Comparison of ENCODE assay signal across 23 mouse cellular contexts in the genomic region with DNA sequence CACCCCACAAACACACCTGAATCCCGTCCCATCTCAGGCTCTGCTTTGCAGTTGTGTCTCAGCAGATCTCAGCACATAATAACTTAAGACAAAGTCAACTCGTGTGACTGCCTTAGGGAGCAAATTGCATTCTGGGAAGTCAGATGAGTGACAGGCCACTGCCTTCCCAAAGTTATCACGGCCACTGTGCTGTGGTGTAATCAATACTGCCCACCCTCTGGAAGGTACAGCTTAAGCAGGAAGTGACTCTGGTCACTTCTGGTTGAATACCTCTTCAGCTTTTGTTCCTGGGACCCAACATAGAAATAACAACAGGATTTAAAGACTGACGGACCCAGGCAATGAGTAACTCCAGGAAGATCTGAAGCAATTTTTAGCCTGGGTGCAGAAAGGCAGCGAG. TPM values are rescaled to one million over a fixed set of nuclear protein-coding genes. Genes with fewer than 3 reads are reported as not detected.
DNase-seq lines count a peak whose midpoint lies in the region; ATAC-seq and TF ChIP-seq lines count a peak whose summit lies in the region.
"Had no signal": no experiment of that assay in that cellular context is flagged by ENCODE, and none has a peak within 500 bp of the region (broad histone marks: within the 10 kb centered on the region; RNA-seq: fewer than 3 reads in every experiment).

No protein-coding gene starts in this region.

- peak; percentile 65 for ATAC-seq in G1E (ENCODE audit: extremely low read depth, insufficient number of reproducible peaks, low FRiP score, poor library complexity, severe bottlenecking)
- peak; percentile 32; the same call in 1 of the 2 replicates for ATAC-seq in liver, embryonic 15.5 days (ENCODE audit: insufficient read depth)
- ATAC-seq: forebrain, embryonic 15.5 days; intestine, postnatal 0 days; lung, postnatal 0 days; midbrain, embryonic 15.5 days had no signal

- peak overlapping the region; percentile 51 for H3K4me2 ChIP-seq in liver, embryonic 15.5 days
- H3K4me2 ChIP-seq: forebrain, embryonic 15.5 days; hindbrain, embryonic 14.5 days; limb, embryonic 12.5 days; midbrain, embryonic 15.5 days; neural tube, embryonic 13.5 days had no signal

- peak overlapping the region; percentile 62; the same call in 1 of the 2 replicates for H3K27ac ChIP-seq in heart, embryonic 10.5 days
- H3K27ac ChIP-seq in liver, embryonic 15.5 days (replicated peaks), result peak overlapping the region; percentile 88
- H3K27ac ChIP-seq: forebrain, embryonic 15.5 days; hindbrain, embryonic 14.5 days; limb, embryonic 12.5 days; midbrain, embryonic 15.5 days; neural tube, embryonic 13.5 days had no signal

- no peak overlapping the region for H3K4me3 ChIP-seq in heart, embryonic 10.5 days
- H3K4me3 ChIP-seq in G1E (ENCODE audit: low read depth, low read length), result peak overlapping the region; percentile 59; the same call in 1 of the 2 replicates
- no peak overlapping the region for H3K4me3 ChIP-seq in liver, embryonic 15.5 days (replicated peaks)
- H3K4me3 ChIP-seq: forebrain, embryonic 15.5 days; limb, embryonic 12.5 days; midbrain, embryonic 15.5 days; neural tube, embryonic 13.5 days had no signal

- intact Hi-C loops in heart, postnatal 10 days (cut with DNase I), result no loop called here

- TF ChIP-seq CTCF in G1E (IDR thresholded peaks at IDR 0.05; ENCODE audit: low read depth, low read length), result no peak

- peak overlapping the region; percentile 30 for H3K9ac ChIP-seq in liver, embryonic 15.5 days
- H3K9ac ChIP-seq: forebrain, embryonic 15.5 days; hindbrain, embryonic 14.5 days; limb, embryonic 12.5 days; midbrain, embryonic 15.5 days; neural tube, embryonic 13.5 days had no signal

- H3K4me1 ChIP-seq in heart, embryonic 10.5 days, result peaks cover 9% of the 10 kb centered on the region
- H3K4me1 ChIP-seq in G1E (ENCODE audit: insufficient read depth, low read depth, low read length), result peaks cover 78% of the 10 kb centered on the region
- peaks cover 68% of the 10 kb centered on the region for H3K4me1 ChIP-seq in liver, embryonic 15.5 days (replicated peaks)
- H3K4me1 ChIP-seq: forebrain, embryonic 15.5 days; midbrain, embryonic 15.5 days had no signal

- DNase-seq in heart, embryonic 10.5 days (ENCODE audit: low spot score), result peak; percentile 75
- no peak for DNase-seq in heart, postnatal 10 days
- DNase-seq in G1E (ENCODE audit: low spot score) (no peak), liver (peak; percentile 59)
- no peak for DNase-seq in gastrocnemius, postnatal 10 days
- no peak for DNase-seq in embryo, embryonic 9.5 days (ENCODE audit: extremely low spot score)
- DNase-seq: adrenal gland, postnatal 25 days; cerebellum, adult 11-12 months; cerebellum, adult 9-11 months; embryo, embryonic 11 days; kidney, postnatal 14 days; lung, adult 18-20 months; lung, postnatal 4 days; right cerebral cortex, postnatal 4 days had no signal

- H3K27me3 ChIP-seq in heart, embryonic 10.5 days (ENCODE audit: insufficient read depth, poor library complexity, severe bottlenecking), result peaks cover 25% of the 10 kb centered on the region
- H3K27me3 ChIP-seq in G1E (ENCODE audit: insufficient read depth, low read length), result no peaks in the 10 kb centered on the region
- peaks cover 4% of the 10 kb centered on the region; the same call in 1 of the 2 replicates for H3K27me3 ChIP-seq in liver, embryonic 15.5 days
- H3K27me3 ChIP-seq: forebrain, embryonic 15.5 days; midbrain, embryonic 15.5 days had no signal

- H3K36me3 ChIP-seq in heart, embryonic 10.5 days, result no peaks in the 10 kb centered on the region
- peaks cover 15% of the 10 kb centered on the region for H3K36me3 ChIP-seq in G1E (replicated peaks)
- H3K36me3 ChIP-seq in liver, embryonic 15.5 days (replicated peaks), result no peaks in the 10 kb centered on the region
- H3K36me3 ChIP-seq: forebrain, embryonic 15.5 days; limb, embryonic 12.5 days; midbrain, embryonic 15.5 days; neural tube, embryonic 13.5 days had no signal

- no peaks in the 10 kb centered on the region for H3K9me3 ChIP-seq in heart, embryonic 10.5 days
- no peaks in the 10 kb centered on the region for H3K9me3 ChIP-seq in G1E (replicated peaks)
- no peaks in the 10 kb centered on the region for H3K9me3 ChIP-seq in liver, embryonic 15.5 days (replicated peaks)
- H3K9me3 ChIP-seq: forebrain, embryonic 15.5 days; limb, embryonic 12.5 days; midbrain, embryonic 15.5 days; neural tube, embryonic 13.5 days had no signal

- 59% methylated on average over 5 of the region's 5 CpGs for WGBS in heart, embryonic 10.5 days
- WGBS in liver, embryonic 15.5 days (ENCODE audit: insufficient replicate concordance), result 26% methylated on average over 5 of the region's 5 CpGs

RNA-seq across cellular contexts. Expression of a gene that starts 58.8 kb away (rescaled TPM):
- polyA plus RNA-seq in heart, embryonic 10.5 days (2016; fragmentation: Nextera tagmentation; extraction: Ambion mirVana), result 5.7 and 13.7 TPM in 2 replicates
- total RNA-seq in heart, postnatal 10 days (2021), result 10 to 100 TPM; 57.6 to 65.3 TPM
- total RNA-seq in G1E (2014; fragmentation: Nextera tagmentation), result 3.3 and 4.4 TPM in 2 replicates
- 0.16 and 0.17 TPM in 2 replicates for total RNA-seq in G1E (2017)
- polyA plus RNA-seq in G1E (2012), result 4.2 and 4.4 TPM in 2 replicates
- 0.50 and 0.60 TPM in 2 replicates for polyA plus RNA-seq in liver, embryonic 15.5 days (2015; fragmentation: Nextera tagmentation; extraction: Ambion mirVana)
- total RNA-seq in gastrocnemius, postnatal 10 days (2021), result 10 to 100 TPM; 39.6 to 47.8 TPM
- total RNA-seq: granulocyte monocyte progenitor cell, adult 5-6 weeks had no signal

Comparison
In these comparisons a context has a peak if more than half of its experiments do, and no peak if none do; other contexts are left out.
1. DNase-seq: peak in heart, embryonic 10.5 days (single experiment) and liver (single experiment); none in heart, postnatal 10 days (0 of 2), G1E (single experiment), gastrocnemius, postnatal 10 days (single experiment) and embryo, embryonic 9.5 days (single experiment).
2. RNA of a gene that starts 58.8 kb away (total RNA-seq): 57.6 to 65.3 TPM in heart, postnatal 10 days and 39.6 to 47.8 TPM in gastrocnemius, postnatal 10 days; 0.16 to 4.4 TPM in G1E; every median in the first group is over 4 times any median in the second.